Mouse (Mus musculus): ENCODE data around the gene Pxk.

GRCm38 (mm10) chr14:8207543-8207942 lies 109.5 kb downstream of the Pxk start:
- TF ChIP-seq CTCF (IDR thresholded peaks at IDR 0.05; ENCODE audit: low read depth), result no peak
- TF ChIP-seq EP300 (IDR thresholded peaks at IDR 0.05; ENCODE audit: low read depth), result no peak

Data from liver, postnatal 0 days (tissue).